Mouse (Mus musculus) ES-Bruce4 (cell line): ENCODE measurements around the gene Trmt11. TPM values are rescaled to one million over a fixed set of nuclear protein-coding genes. Genes with fewer than 3 reads are reported as not detected.
"Not testable (repeated sequence)": the region's sequence is repeated elsewhere in the genome, so short reads cannot be mapped to it uniquely, and the experiment has no call there.

Experiments used
- H3K27ac ChIP-seq: 2 replicates; pipeline ENCODE4 v1.5.1; 2012; ENCODE audit warnings: low read length, inconsistent platforms; ENCODE audit not compliant: insufficient read depth
- H3K27me3 ChIP-seq: 2 replicates; pipeline ENCODE4 v1.6.1; 2012; ENCODE audit warnings: mild to moderate bottlenecking, low read length, inconsistent platforms; ENCODE audit not compliant: control insufficient read depth, poor library complexity, insufficient read depth, severe bottlenecking
- H3K36me3 ChIP-seq: 2 replicates; pipeline ENCODE4 v1.6.1; 2012; ENCODE audit warnings: inconsistent platforms, mild to moderate bottlenecking, low read length, moderate library complexity; ENCODE audit not compliant: control insufficient read depth, poor library complexity, insufficient read depth, severe bottlenecking
- H3K4me1 ChIP-seq: one replicate; pipeline ENCODE4 v1.8.1; 2011; ENCODE audit warnings: low read length; ENCODE audit not compliant: control insufficient read depth, insufficient read depth
- H3K4me3 ChIP-seq: 2 replicates; pipeline ENCODE4 v1.5.1; 2011; ENCODE audit warnings: low read depth, mild to moderate bottlenecking, low read length
- H3K9ac ChIP-seq: 2 replicates; pipeline ENCODE4 v1.6.1; 2012; ENCODE audit warnings: low read depth, mild to moderate bottlenecking, inconsistent platforms; ENCODE audit not compliant: poor library complexity, severe bottlenecking
- H3K9me3 ChIP-seq: replicated peaks from 2 replicates; pipeline ENCODE4 v1.6.1; 2012; ENCODE audit warnings: mild to moderate bottlenecking, low read length, inconsistent platforms; ENCODE audit not compliant: control insufficient read depth, poor library complexity, insufficient read depth, severe bottlenecking
- CTCF ChIP-seq: IDR thresholded peaks from one replicate; pipeline ENCODE4 v1.8.1; 2011; ENCODE audit warnings: low read depth, low read length
- EP300 ChIP-seq: IDR thresholded peaks from 2 replicates; pipeline ENCODE4 v1.6.1; 2011; ENCODE audit warnings: low read depth, low read length; ENCODE audit not compliant: insufficient read depth
- POLR2A ChIP-seq: IDR thresholded peaks from one replicate; pipeline ENCODE4 v1.8.1; 2011; ENCODE audit warnings: low read length; ENCODE audit not compliant: insufficient read depth
- polyA plus RNA-seq: library from polyadenylated mRNA; stranded (reverse); fragments of >200 nt; gene quantifications from 2 replicates; pipeline ENCODE4 v1.2.4, GENCODE M21; 2011; ENCODE audit warnings: low read depth; ENCODE audit not compliant: missing spikeins, insufficient read depth, insufficient read length

Trmt11 gene
- polyA plus RNA-seq, 1 experiment: 31.4 TPM

- H3K4me1 ChIP-seq: no peaks in the 10 kb centered on the region
- H3K4me3 ChIP-seq: no peak within 1 kb of the TSS
- peaks cover 26% of the 10 kb centered on the region for H3K9me3 ChIP-seq
- H3K9ac ChIP-seq: no peak within 1 kb of the TSS
- peak within 1 kb of the TSS; percentile 97 for H3K27ac ChIP-seq
- H3K36me3 ChIP-seq: no peaks in the 10 kb centered on the region
- no peaks in the 10 kb centered on the region for H3K27me3 ChIP-seq
- no peak for TF ChIP-seq POLR2A
- no peak for TF ChIP-seq CTCF
- TF ChIP-seq EP300: no peak
These were observed 29.0 kb upstream of the Trmt11 start, which contains the start of gene Hint3 for GRCm38 (mm10) chr10:30629513-30629912. Gene Hint3, minus strand, starts transcription at chr10:30629632.

- not testable (repeated sequence) for H3K4me3 ChIP-seq, H3K36me3 ChIP-seq, H3K4me1 ChIP-seq, H3K9ac ChIP-seq, H3K27me3 ChIP-seq
- Histone ChIP-seq H3K27ac (peak overlapping the region; percentile 97), H3K9me3 (peaks cover 26% of the 10 kb centered on the region)
These were observed 27.9 kb upstream of the Trmt11 start for GRCm38 (mm10) chr10:30628444-30628843.

DNA sequence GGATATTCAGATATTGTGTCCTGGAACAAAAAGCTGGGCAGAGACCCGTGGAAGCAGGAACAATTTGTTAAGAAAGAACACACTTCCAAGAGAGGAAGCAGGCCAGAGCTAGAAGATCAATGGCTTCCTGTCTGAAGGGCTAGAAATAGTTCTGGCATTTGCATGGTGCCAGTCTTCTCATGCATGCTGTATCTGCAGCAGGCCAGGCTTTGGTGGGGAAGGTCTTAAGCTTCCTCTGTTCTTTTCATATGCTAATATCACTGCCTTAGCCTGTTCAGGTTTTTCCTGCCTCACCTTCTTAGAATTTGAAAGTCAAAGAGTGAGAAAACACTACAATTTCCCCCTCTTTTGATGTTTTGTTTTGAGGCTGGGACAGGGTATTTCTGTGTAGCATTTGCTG lies 27.0 kb upstream of the Trmt11 start:
- H3K36me3 ChIP-seq: no peaks in the 10 kb centered on the region
- no peaks in the 10 kb centered on the region for H3K4me1 ChIP-seq
- peaks cover 26% of the 10 kb centered on the region for H3K9me3 ChIP-seq
- no peak overlapping the region for H3K4me3 ChIP-seq
- no peak overlapping the region for H3K9ac ChIP-seq
- peak overlapping the region; percentile 97 for H3K27ac ChIP-seq
- no peaks in the 10 kb centered on the region for H3K27me3 ChIP-seq
- TF ChIP-seq POLR2A (no peak), EP300 (peak; percentile 84), CTCF (no peak)

- TF ChIP-seq EP300 (no peak), POLR2A (no peak), CTCF (no peak)
- peak overlapping the region; percentile 25 for H3K27ac ChIP-seq
- H3K27me3 ChIP-seq: no peaks in the 10 kb centered on the region
- no peak overlapping the region for H3K9ac ChIP-seq
- no peaks in the 10 kb centered on the region for H3K36me3 ChIP-seq
- peaks cover 14% of the 10 kb centered on the region for H3K9me3 ChIP-seq
- no peaks in the 10 kb centered on the region for H3K4me1 ChIP-seq
- H3K4me3 ChIP-seq: no peak overlapping the region
These were observed 23.8 kb upstream of the Trmt11 start for GRCm38 (mm10) chr10:30624161-30625019.

DNA sequence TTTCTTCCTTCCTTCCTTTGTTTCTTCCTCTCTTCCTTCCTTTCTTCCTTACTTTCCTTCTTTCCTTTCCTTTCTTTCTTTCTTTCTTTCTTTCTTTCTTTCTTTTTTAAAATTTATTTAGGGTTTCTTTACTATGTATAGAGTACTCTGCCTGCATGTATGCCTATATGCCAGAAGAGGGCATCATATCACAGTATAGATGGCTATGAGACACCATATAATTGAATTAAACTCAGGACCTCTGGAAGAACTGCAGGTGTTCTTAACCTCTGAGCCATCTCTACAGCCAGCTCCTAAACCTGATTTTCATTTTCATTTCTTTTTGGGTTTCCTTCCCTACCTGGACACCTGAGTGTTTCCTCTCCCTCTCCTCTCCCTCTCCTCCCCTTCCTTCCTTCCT lies 22.4 kb upstream of the Trmt11 start:
- H3K4me3 ChIP-seq: no peak overlapping the region
- peaks cover under 1% of the 10 kb centered on the region; the same call in 1 of the 2 replicates for H3K9me3 ChIP-seq
- no peak overlapping the region for H3K9ac ChIP-seq
- no peaks in the 10 kb centered on the region for H3K36me3 ChIP-seq
- TF ChIP-seq EP300 (no peak), CTCF (no peak)
- H3K4me1 ChIP-seq: no peaks in the 10 kb centered on the region
- H3K27me3 ChIP-seq: no peaks in the 10 kb centered on the region
- no peak overlapping the region for H3K27ac ChIP-seq

DNA sequence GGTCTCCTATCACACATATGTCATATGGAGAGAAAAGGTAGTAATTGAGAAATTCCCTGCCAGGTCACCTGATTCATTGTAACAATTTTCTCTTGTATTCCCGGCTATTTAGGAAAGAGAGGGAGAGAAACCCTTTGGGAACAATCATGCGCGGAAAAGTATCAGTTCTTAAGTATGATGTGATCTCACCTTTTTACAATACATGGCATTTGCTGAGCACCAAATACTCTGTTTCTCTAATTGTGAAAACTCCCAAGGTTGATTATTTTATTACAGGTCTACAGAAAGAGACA lies 18.3 kb upstream of the Trmt11 start:
- TF ChIP-seq CTCF: no peak
- H3K4me3 ChIP-seq: no peak overlapping the region
- peak overlapping the region; percentile 75 for H3K9ac ChIP-seq
- H3K36me3 ChIP-seq: no peaks in the 10 kb centered on the region
- no peaks in the 10 kb centered on the region for H3K4me1 ChIP-seq
- no peaks in the 10 kb centered on the region for H3K27me3 ChIP-seq
- no peaks in the 10 kb centered on the region for H3K9me3 ChIP-seq
- H3K27ac ChIP-seq: no peak overlapping the region
